ENCODE assay signal across 8 mouse cellular contexts in genomic region chr17:6079287-6080122, GRCm38 (mm10). TPM values are rescaled to one million over a fixed set of nuclear protein-coding genes. Genes with fewer than 3 reads are reported as not detected.
A peak's percentile ranks its signal among the peaks of the same experiment; 100 is the strongest.
DNase-seq lines count a peak whose midpoint lies in the region; ATAC-seq and TF ChIP-seq lines count a peak whose summit lies in the region.

Gene Serac1 (minus strand): TSS chr17:6079741.
Gene Gtf2h5 (plus strand): TSS chr17:6079786.

- TF ChIP-seq POLR2A in ES-Bruce4 (IDR thresholded peaks at IDR 0.05; ENCODE audit: insufficient read depth, low read length), result peak; percentile 60

- H3K9me3 ChIP-seq in ES-Bruce4 (replicated peaks; ENCODE audit: control insufficient read depth, insufficient read depth, low read length, poor library complexity, severe bottlenecking), result no peaks in the 10 kb centered on the region
- no peaks in the 10 kb centered on the region for H3K9me3 ChIP-seq in forebrain, embryonic 13.5 days (replicated peaks)
- no peaks in the 10 kb centered on the region for H3K9me3 ChIP-seq in neural tube, embryonic 15.5 days (replicated peaks)

- H3K4me3 ChIP-seq in ES-Bruce4 (ENCODE audit: low read depth, low read length), result peak within 1 kb of the TSS; percentile 96
- peak within 1 kb of the TSS; percentile 83 for H3K4me3 ChIP-seq in forebrain, embryonic 13.5 days
- peak within 1 kb of the TSS; percentile 93 for H3K4me3 ChIP-seq in neural tube, embryonic 15.5 days (replicated peaks)

- no peaks in the 10 kb centered on the region for H3K4me1 ChIP-seq in ES-Bruce4 (ENCODE audit: control insufficient read depth, insufficient read depth, low read length)
- peaks cover 31% of the 10 kb centered on the region for H3K4me1 ChIP-seq in forebrain, embryonic 13.5 days
- peaks cover 31% of the 10 kb centered on the region for H3K4me1 ChIP-seq in neural tube, embryonic 15.5 days

- no peak within 1 kb of the TSS for H3K27ac ChIP-seq in ES-Bruce4 (ENCODE audit: insufficient read depth, low read length)
- peak within 1 kb of the TSS; percentile 86 for H3K27ac ChIP-seq in forebrain, embryonic 13.5 days
- H3K27ac ChIP-seq in neural tube, embryonic 15.5 days (replicated peaks), result peak within 1 kb of the TSS; percentile 91

- no peaks in the 10 kb centered on the region for H3K27me3 ChIP-seq in ES-Bruce4 (ENCODE audit: control insufficient read depth, insufficient read depth, low read length, poor library complexity, severe bottlenecking)
- no peaks in the 10 kb centered on the region for H3K27me3 ChIP-seq in forebrain, embryonic 13.5 days
- H3K27me3 ChIP-seq in neural tube, embryonic 15.5 days (replicated peaks), result no peaks in the 10 kb centered on the region

- peak within 1 kb of the TSS; percentile 72 for H3K9ac ChIP-seq in ES-Bruce4 (ENCODE audit: low read depth, poor library complexity, severe bottlenecking)
- peak within 1 kb of the TSS; percentile 80 for H3K9ac ChIP-seq in forebrain, embryonic 13.5 days
- peak within 1 kb of the TSS; percentile 88 for H3K9ac ChIP-seq in neural tube, embryonic 15.5 days (replicated peaks)

- DNase-seq in heart, postnatal 14 days, result peak; percentile 98 to 99
- peak; percentile 98 for DNase-seq in layer of hippocampus, adult 11-12 months (ENCODE audit: low spot score)
- peak; percentile 97 to 98 for DNase-seq in lung, adult 18-20 months
- DNase-seq in testis, postnatal 14 days (ENCODE audit: low spot score), result peak; percentile 98

- peak; percentile 93 for ATAC-seq in cerebellum, adult (ENCODE audit: insufficient number of reproducible peaks, low FRiP score, low TSS enrichment)
- peak; percentile 98 for ATAC-seq in forebrain, embryonic 13.5 days
- peak; percentile 95 for ATAC-seq in neural tube, embryonic 15.5 days (ENCODE audit: low FRiP score)

- intact Hi-C loops in heart, postnatal 14 days (cut with DNase I), result no loop called here

- WGBS in forebrain, embryonic 13.5 days, result under 1% methylated on average over 70 of the region's 70 CpGs
- WGBS in neural tube, embryonic 15.5 days, result under 1% methylated on average over 69 of the region's 70 CpGs

- TF ChIP-seq EP300 in ES-Bruce4 (IDR thresholded peaks at IDR 0.05; ENCODE audit: insufficient read depth, low read depth, low read length), result peak; percentile 39; the same call in 1 of the 2 replicates

- peak within 1 kb of the TSS; percentile 82 for H3K4me2 ChIP-seq in forebrain, embryonic 13.5 days
- peak within 1 kb of the TSS; percentile 71 for H3K4me2 ChIP-seq in neural tube, embryonic 15.5 days

- peaks cover 18% of the 10 kb centered on the region for H3K36me3 ChIP-seq in ES-Bruce4 (ENCODE audit: control insufficient read depth, insufficient read depth, low read length, poor library complexity, severe bottlenecking)
- H3K36me3 ChIP-seq in forebrain, embryonic 13.5 days (ENCODE audit: poor library complexity, severe bottlenecking), result peaks cover 14% of the 10 kb centered on the region
- peaks cover 17% of the 10 kb centered on the region for H3K36me3 ChIP-seq in neural tube, embryonic 15.5 days

- no peak for TF ChIP-seq CTCF in ES-Bruce4 (IDR thresholded peaks at IDR 0.05; ENCODE audit: low read depth, low read length)

RNA-seq across cellular contexts. Expression of gene Serac1, which starts in this region (rescaled TPM):
- polyA plus RNA-seq in ES-Bruce4 (2011; ENCODE audit: insufficient read depth, insufficient read length, low read depth, missing spikeins), result 22.6 and 25.8 TPM in 2 replicates
- 10.9 and 12.6 TPM in 2 replicates for polyA plus RNA-seq in forebrain, embryonic 13.5 days (2015; fragmentation: Nextera tagmentation; extraction: Ambion mirVana)
- 1 to 10 TPM; 7.6 to 7.9 TPM for total RNA-seq in heart, postnatal 14 days (2021)
- polyA plus RNA-seq in neural tube, embryonic 15.5 days (2015; fragmentation: Nextera tagmentation; extraction: Ambion mirVana), result 12.3 and 13.1 TPM in 2 replicates

RNA-seq across cellular contexts. Expression of gene Gtf2h5, which starts in this region (rescaled TPM):
- polyA plus RNA-seq in ES-Bruce4 (2011; ENCODE audit: insufficient read depth, insufficient read length, low read depth, missing spikeins), result 69.7 and 71.4 TPM in 2 replicates
- 196 and 225 TPM in 2 replicates for polyA plus RNA-seq in forebrain, embryonic 13.5 days (2015; fragmentation: Nextera tagmentation; extraction: Ambion mirVana)
- total RNA-seq in heart, postnatal 14 days (2021), result 10 to 100 TPM; 72.2 to 74.7 TPM
- 220 TPM in 2 replicates for polyA plus RNA-seq in neural tube, embryonic 15.5 days (2015; fragmentation: Nextera tagmentation; extraction: Ambion mirVana)
